Mouse (Mus musculus): ENCODE measurements around the gene Fgf8. TPM values are rescaled to one million over a fixed set of nuclear protein-coding genes. Genes with fewer than 3 reads are reported as not detected.
A peak's percentile ranks its signal among the peaks of the same experiment; 100 is the strongest.

The Fgf8 gene
- polyA plus RNA-seq, 2 experiments = 0.29 to 1.1 TPM

GRCm38 (mm10) chr19:45738521-45738920 lies 4.2 kb downstream of the Fgf8 start:
- 48% methylated on average over 5 of the region's 5 CpGs for WGBS
- peaks cover 78% of the 10 kb centered on the region for H3K27me3 ChIP-seq (ENCODE audit: control insufficient read depth, insufficient read depth, low read length)
- H3K9ac ChIP-seq (ENCODE audit: low read depth, low read length, severe bottlenecking) = no peak overlapping the region
- ATAC-seq (ENCODE audit: low FRiP score, low read depth) (no peak), DNase-seq (ENCODE audit: low spot score) (no peak)
- peaks cover 40% of the 10 kb centered on the region for H3K4me1 ChIP-seq (ENCODE audit: control insufficient read depth, insufficient read depth, low read length)
- no peak for TF ChIP-seq POLR2A (IDR thresholded peaks at IDR 0.05; ENCODE audit: borderline replicate concordance, extremely low read depth, insufficient read depth, insufficient read length)
- H3K4me3 ChIP-seq (replicated peaks; ENCODE audit: low read length) = no peak overlapping the region
- no peak overlapping the region for H3K27ac ChIP-seq (replicated peaks; ENCODE audit: low read depth, low read length)
- H3K9me3 ChIP-seq (ENCODE audit: control insufficient read depth, low read length) = no peaks in the 10 kb centered on the region
- H3K4me2 ChIP-seq (replicated peaks; ENCODE audit: low read depth, low read length, severe bottlenecking) = no peak overlapping the region
- H3K36me3 ChIP-seq (ENCODE audit: control insufficient read depth, insufficient read depth, low read length) = no peaks in the 10 kb centered on the region

- 76% methylated on average over 10 of the region's 10 CpGs for WGBS
- no peak overlapping the region for H3K9ac ChIP-seq (ENCODE audit: low read depth, low read length, severe bottlenecking)
- peaks cover 36% of the 10 kb centered on the region for H3K4me1 ChIP-seq (ENCODE audit: control insufficient read depth, insufficient read depth, low read length)
- no peak overlapping the region for H3K27ac ChIP-seq (replicated peaks; ENCODE audit: low read depth, low read length)
- DNase-seq (ENCODE audit: low spot score) (no peak), ATAC-seq (ENCODE audit: low FRiP score, low read depth) (no peak)
- H3K27me3 ChIP-seq (ENCODE audit: control insufficient read depth, insufficient read depth, low read length) = peaks cover 78% of the 10 kb centered on the region
- no peak overlapping the region for H3K4me2 ChIP-seq (replicated peaks; ENCODE audit: low read depth, low read length, severe bottlenecking)
- H3K36me3 ChIP-seq (ENCODE audit: control insufficient read depth, insufficient read depth, low read length) = no peaks in the 10 kb centered on the region
- TF ChIP-seq POLR2A (IDR thresholded peaks at IDR 0.05; ENCODE audit: borderline replicate concordance, extremely low read depth, insufficient read depth, insufficient read length) = no peak
- H3K4me3 ChIP-seq (replicated peaks; ENCODE audit: low read length) = no peak overlapping the region
- H3K9me3 ChIP-seq (ENCODE audit: control insufficient read depth, low read length) = no peaks in the 10 kb centered on the region
Measured at GRCm38 (mm10) chr19:45737846-45738484, 4.8 kb downstream of the Fgf8 start.

GRCm38 (mm10) chr19:45737208-45737845 lies 5.4 kb downstream of the Fgf8 start:
- Histone ChIP-seq H3K9me3 (ENCODE audit: control insufficient read depth, low read length) (no peaks in the 10 kb centered on the region), H3K4me2 (replicated peaks; ENCODE audit: low read depth, low read length, severe bottlenecking) (peak overlapping the region; percentile 46), H3K27ac (replicated peaks; ENCODE audit: low read depth, low read length) (no peak overlapping the region), H3K27me3 (ENCODE audit: control insufficient read depth, insufficient read depth, low read length) (peaks cover 80% of the 10 kb centered on the region), H3K36me3 (ENCODE audit: control insufficient read depth, insufficient read depth, low read length) (no peaks in the 10 kb centered on the region), H3K4me1 (ENCODE audit: control insufficient read depth, insufficient read depth, low read length) (peaks cover 32% of the 10 kb centered on the region), H3K9ac (ENCODE audit: low read depth, low read length, severe bottlenecking) (0 out of 2 replicates have a peak overlapping the region, but pooled peaks have one; percentile 2), H3K4me3 (replicated peaks; ENCODE audit: low read length) (peak overlapping the region; percentile 16)
- DNase-seq (ENCODE audit: low spot score) (no peak), ATAC-seq (ENCODE audit: low FRiP score, low read depth) (no peak)
- TF ChIP-seq POLR2A (IDR thresholded peaks at IDR 0.05; ENCODE audit: borderline replicate concordance, extremely low read depth, insufficient read depth, insufficient read length) = no peak
- WGBS = 19% methylated on average over 16 of the region's 23 CpGs

GRCm38 (mm10) chr19:45736855-45737207 lies 5.9 kb downstream of the Fgf8 start:
- peaks cover 27% of the 10 kb centered on the region for H3K4me1 ChIP-seq (ENCODE audit: control insufficient read depth, insufficient read depth, low read length)
- DNase-seq (ENCODE audit: low spot score) (peak; percentile 56), ATAC-seq (ENCODE audit: low FRiP score, low read depth) (peak; percentile 32; the same call in 1 of the 2 replicates)
- peak overlapping the region; percentile 46 for H3K4me2 ChIP-seq (replicated peaks; ENCODE audit: low read depth, low read length, severe bottlenecking)
- peak overlapping the region; percentile 16 for H3K4me3 ChIP-seq (replicated peaks; ENCODE audit: low read length)
- H3K9me3 ChIP-seq (ENCODE audit: control insufficient read depth, low read length) = no peaks in the 10 kb centered on the region
- H3K9ac ChIP-seq (ENCODE audit: low read depth, low read length, severe bottlenecking) = 0 out of 2 replicates have a peak overlapping the region, but pooled peaks have one; percentile 2
- H3K27me3 ChIP-seq (ENCODE audit: control insufficient read depth, insufficient read depth, low read length) = peaks cover 79% of the 10 kb centered on the region
- no peaks in the 10 kb centered on the region for H3K36me3 ChIP-seq (ENCODE audit: control insufficient read depth, insufficient read depth, low read length)
- no peak for TF ChIP-seq POLR2A (IDR thresholded peaks at IDR 0.05; ENCODE audit: borderline replicate concordance, extremely low read depth, insufficient read depth, insufficient read length)
- no peak overlapping the region for H3K27ac ChIP-seq (replicated peaks; ENCODE audit: low read depth, low read length)
- WGBS = 4% methylated on average over 24 of the region's 28 CpGs

GRCm38 (mm10) chr19:45736241-45736640 lies 6.5 kb downstream of the Fgf8 start:
- H3K4me1 ChIP-seq (ENCODE audit: control insufficient read depth, insufficient read depth, low read length) = peaks cover 21% of the 10 kb centered on the region

More at GRCm38 (mm10) chr19:45736241-45736640, 6.5 kb downstream of the Fgf8 start:
- Histone ChIP-seq H3K9me3 (ENCODE audit: control insufficient read depth, low read length) (no peaks in the 10 kb centered on the region), H3K27me3 (ENCODE audit: control insufficient read depth, insufficient read depth, low read length) (peaks cover 74% of the 10 kb centered on the region), H3K27ac (replicated peaks; ENCODE audit: low read depth, low read length) (no peak overlapping the region), H3K4me3 (replicated peaks; ENCODE audit: low read length) (no peak overlapping the region), H3K36me3 (ENCODE audit: control insufficient read depth, insufficient read depth, low read length) (no peaks in the 10 kb centered on the region), H3K9ac (ENCODE audit: low read depth, low read length, severe bottlenecking) (no peak overlapping the region), H3K4me2 (replicated peaks; ENCODE audit: low read depth, low read length, severe bottlenecking) (no peak overlapping the region)
- no peak for DNase-seq (ENCODE audit: low spot score)
- no peak for TF ChIP-seq POLR2A (IDR thresholded peaks at IDR 0.05; ENCODE audit: borderline replicate concordance, extremely low read depth, insufficient read depth, insufficient read length)
- no peak for ATAC-seq (ENCODE audit: low FRiP score, low read depth)
- WGBS = 50% methylated on average over 1 of the region's 1 CpGs
